Mouse (Mus musculus) forebrain, embryonic 12.5 days (tissue): Measurements from ENCODE around the gene Gm9. TPM values are rescaled to one million over a fixed set of nuclear protein-coding genes. Genes with fewer than 3 reads are reported as not detected.

Experiments
- ATAC-seq: fragments of 200-750 bp; cut with Nextera tagmentation; 2 replicates; pipeline ENCODE4 v1.8.0; 2017; ENCODE audit warnings: moderate TSS enrichment; ENCODE audit not compliant: low FRiP score
- H3K27ac ChIP-seq: fragments of 300-500 bp; sonication (generic); 2 replicates; pipeline ENCODE4 v1.5.1; 2016; ENCODE audit warnings: mild to moderate bottlenecking
- H3K27me3 ChIP-seq: fragments of 300-500 bp; sonication (generic); 2 replicates; pipeline ENCODE4 v1.6.1; 2016; ENCODE audit warnings: mild to moderate bottlenecking
- H3K36me3 ChIP-seq: fragments of 300-500 bp; sonication (generic); replicated peaks from 2 replicates; pipeline ENCODE4 v1.6.1; 2016; ENCODE audit warnings: mild to moderate bottlenecking
- H3K4me1 ChIP-seq: fragments of 300-500 bp; sonication (generic); 2 replicates; pipeline ENCODE4 v1.6.1; 2016
- H3K4me2 ChIP-seq: fragments of 300-500 bp; sonication (generic); 2 replicates; pipeline ENCODE4 v1.6.1; 2016; ENCODE audit warnings: mild to moderate bottlenecking, moderate library complexity
- H3K4me3 ChIP-seq: fragments of 300-500 bp; sonication (generic); replicated peaks from 2 replicates; pipeline ENCODE4 v1.5.1; 2016; ENCODE audit warnings: mild to moderate bottlenecking
- H3K9ac ChIP-seq: fragments of 300-500 bp; sonication (generic); 2 replicates; pipeline ENCODE4 v1.6.1; 2016; ENCODE audit warnings: mild to moderate bottlenecking
- H3K9me3 ChIP-seq: fragments of 300-500 bp; sonication (generic); 2 replicates; pipeline ENCODE4 v1.6.1; 2016
- WGBS: fragments of 180-500 bp; shearing (Covaris S2); methylation state at CpG from one replicate; pipeline ENCODE4 v1.1.7; 2016; 5-methylcytosine and 5-hydroxymethylcytosine counted together
- polyA plus RNA-seq: library from polyadenylated mRNA; unstranded; fragments of >200 nt; fragmentation: Nextera tagmentation; extraction: Ambion mirVana; gene quantifications from 2 replicates; pipeline ENCODE4 v1.2.1, GENCODE M21; 2016

Gene Gm9
- polyA plus RNA-seq, 1 experiment from 2014 or later: not detected

GRCm38 (mm10) chrX:37161169-37161568, 49.7 kb downstream of the Gm9 start:
- Histone ChIP-seq H3K9ac (no peak overlapping the region), H3K9me3 (no peaks in the 10 kb centered on the region), H3K4me3 (no peak overlapping the region), H3K4me2 (no peak overlapping the region), H3K4me1 (no peaks in the 10 kb centered on the region), H3K36me3 (no peaks in the 10 kb centered on the region), H3K27ac (no peak overlapping the region), H3K27me3 (no peaks in the 10 kb centered on the region)
- WGBS: 83% methylated on average over 10 of the region's 10 CpGs
- no peak for ATAC-seq

Other genes starting within 250 kb of the Gm9 start
- 45.8 and 48.9 TPM in 2 replicates for gene Sept6, start 219.2 kb downstream of the Gm9 start, polyA plus RNA-seq
- gene Sowahd, start 162.2 kb downstream of the Gm9 start, polyA plus RNA-seq: not detected in 2 replicates
- 451 and 481 TPM in 2 replicates for gene Rpl39, start 125.6 kb downstream of the Gm9 start, polyA plus RNA-seq
- gene Upf3b, start 100.7 kb downstream of the Gm9 start, polyA plus RNA-seq: 29.7 and 30.1 TPM in 2 replicates
- gene Nkap, start 84.2 kb downstream of the Gm9 start, polyA plus RNA-seq: 25.5 and 27.2 TPM in 2 replicates
- 0.14 and 0.24 TPM in 2 replicates for gene Akap14, start 42.2 kb downstream of the Gm9 start, polyA plus RNA-seq
- gene Ndufa1, start 19.9 kb downstream of the Gm9 start, polyA plus RNA-seq: 362 and 392 TPM in 2 replicates
- gene Rnf113a1, start 19.8 kb downstream of the Gm9 start, polyA plus RNA-seq: 14.4 and 15.3 TPM in 2 replicates
- not detected in 2 replicates for gene Rhox1, start 11.2 kb upstream of the Gm9 start, polyA plus RNA-seq
- gene Rhox2a, start 33.9 kb upstream of the Gm9 start, polyA plus RNA-seq: not detected in 2 replicates
- not detected in 2 replicates for gene Rhox3a, start 38.9 kb upstream of the Gm9 start, polyA plus RNA-seq
- gene Rhox4a, start 54.3 kb upstream of the Gm9 start, polyA plus RNA-seq: not detected in 2 replicates
- gene Rhox3a2, start 169.0 kb upstream of the Gm9 start, polyA plus RNA-seq: not detected in 2 replicates
- gene Rhox4a2, start 179.8 kb upstream of the Gm9 start, polyA plus RNA-seq: 0.69 TPM in 1 of 2 replicates, not detected in the other
- not detected in 2 replicates for gene Rhox2b, start 201.0 kb upstream of the Gm9 start, polyA plus RNA-seq
- 0.24 and 0.27 TPM in 2 replicates for gene Rhox4b, start 221.5 kb upstream of the Gm9 start, polyA plus RNA-seq
- 0.54 and 0.70 TPM in 2 replicates for gene Rhox2c, start 242.6 kb upstream of the Gm9 start, polyA plus RNA-seq
- not detected in 2 replicates for gene Rhox3c, start 247.5 kb upstream of the Gm9 start, polyA plus RNA-seq